Mouse (Mus musculus) liver, embryonic 14.5 days (tissue): ENCODE data around the gene Tspan3.

Source experiments
- CTCF ChIP-seq: IDR thresholded peaks from 2 replicates; pipeline ENCODE4 v1.5.1; 2016; ENCODE audit warnings: antibody characterized with exemption, low read depth, control low read depth
- EP300 ChIP-seq: IDR thresholded peaks from 2 replicates; pipeline ENCODE4 v1.6.1; 2016; ENCODE audit warnings: antibody characterized with exemption, low read depth

DNA sequence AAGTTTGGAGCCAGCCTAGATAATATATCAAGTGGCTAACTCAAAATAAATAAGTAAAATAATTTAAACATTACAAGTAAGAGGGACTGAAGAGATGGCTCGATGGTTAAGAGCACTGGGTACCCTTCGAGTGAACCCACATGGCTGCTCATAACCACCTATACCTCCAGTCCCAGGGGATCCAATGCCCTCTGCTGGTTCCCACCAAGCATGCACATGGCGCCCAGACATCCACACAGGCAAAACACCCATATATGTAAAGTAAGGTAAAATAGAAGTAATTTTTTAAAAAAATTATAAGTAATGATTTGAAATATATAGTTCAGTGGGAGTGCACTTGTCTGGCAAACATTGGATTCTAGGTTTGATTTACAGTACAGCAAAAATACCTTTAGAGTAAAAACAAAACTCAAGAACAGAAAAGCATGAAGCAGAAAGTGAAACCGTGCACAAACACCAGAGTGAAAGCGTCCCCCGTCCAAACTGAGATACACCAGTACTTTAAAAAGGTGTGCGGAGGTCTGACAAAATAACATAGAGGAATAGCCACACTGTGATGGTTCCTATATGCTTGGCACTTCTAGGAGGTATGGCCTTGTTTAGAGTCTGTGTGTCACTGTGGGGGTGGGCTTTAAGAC is 20.8 kb downstream of the Tspan3 start:
- TF ChIP-seq EP300 (no peak), CTCF (no peak)
